Mouse (Mus musculus) heart, adult 8-10 months (tissue): Measurements from ENCODE around the gene Gal. TPM values are rescaled to one million over a fixed set of nuclear protein-coding genes. Genes with fewer than 3 reads are reported as not detected.

ENCODE experiments used
- total RNA-seq, 4 experiments: library from RNA; stranded (reverse); gene quantifications; 2 replicates each; pipeline ENCODE4 v1.2.4; 2022

The Gal gene
- total RNA-seq, 4 experiments from 2014 or later = not detected

Other genes starting within 250 kb of the Gal start
- 10 to 100 TPM; 83.4 to 88.5 (median 86.9) TPM for gene Mrpl21, start 131.6 kb downstream of the Gal start, total RNA-seq
- gene Ighmbp2, start 131.5 kb downstream of the Gal start, total RNA-seq = 1 to 10 TPM; 2.6 to 3.3 (median 3.2) TPM
- gene Cpt1a, start 92.2 kb downstream of the Gal start, total RNA-seq = 10 to 100 TPM; 46.3 to 65.6 (median 57.4) TPM
- 1 to 10 TPM; 2.4 to 5.1 (median 3.1) TPM for gene Tesmin, start 25.7 kb downstream of the Gal start, total RNA-seq
- 10 to 100 TPM; 67.3 to 84.8 (median 74.2) TPM for gene Ppp6r3, start 161.2 kb upstream of the Gal start, total RNA-seq